Mouse (Mus musculus): ENCODE measurements around the gene Tmem54. TPM values are rescaled to one million over a fixed set of nuclear protein-coding genes. Genes with fewer than 3 reads are reported as not detected.

The Tmem54 gene
- polyA plus RNA-seq, 1 experiment from 2014 or later, result 1.9 TPM

- no peak overlapping the region for H3K9ac ChIP-seq
- no peak overlapping the region for H3K4me2 ChIP-seq
- peaks cover 22% of the 10 kb centered on the region for H3K4me1 ChIP-seq
- peaks cover 88% of the 10 kb centered on the region for H3K27me3 ChIP-seq (replicated peaks)
- no peak overlapping the region for H3K27ac ChIP-seq
- H3K4me3 ChIP-seq, result no peak overlapping the region
- WGBS (ENCODE audit: insufficient replicate concordance), result 52% methylated on average over 10 of the region's 10 CpGs
- no peaks in the 10 kb centered on the region for H3K36me3 ChIP-seq
- H3K9me3 ChIP-seq (replicated peaks), result no peaks in the 10 kb centered on the region
- ATAC-seq, result no peak
These were observed 2.1 kb downstream of the Tmem54 start for GRCm38 (mm10) chr4:129107348-129107899.

GRCm38 (mm10) chr4:129108624-129109023, 3.3 kb downstream of the Tmem54 start:
- Histone ChIP-seq H3K27ac (no peak overlapping the region), H3K4me3 (no peak overlapping the region), H3K4me2 (no peak overlapping the region), H3K27me3 (replicated peaks) (peaks cover 87% of the 10 kb centered on the region), H3K36me3 (no peaks in the 10 kb centered on the region), H3K4me1 (peaks cover 22% of the 10 kb centered on the region), H3K9me3 (replicated peaks) (no peaks in the 10 kb centered on the region), H3K9ac (no peak overlapping the region)
- ATAC-seq, result no peak
- WGBS (ENCODE audit: insufficient replicate concordance), result 77% methylated on average over 7 of the region's 7 CpGs

- no peak overlapping the region for H3K4me3 ChIP-seq
- no peak overlapping the region for H3K4me2 ChIP-seq
- no peaks in the 10 kb centered on the region for H3K36me3 ChIP-seq
- H3K4me1 ChIP-seq, result peaks cover 22% of the 10 kb centered on the region
- no peak overlapping the region for H3K27ac ChIP-seq
- H3K9me3 ChIP-seq (replicated peaks), result no peaks in the 10 kb centered on the region
- no peak overlapping the region for H3K9ac ChIP-seq
- no peak for ATAC-seq
- peaks cover 87% of the 10 kb centered on the region for H3K27me3 ChIP-seq (replicated peaks)
- WGBS (ENCODE audit: insufficient replicate concordance), result 64% methylated on average over 6 of the region's 6 CpGs
These were observed 5.5 kb downstream of the Tmem54 start for GRCm38 (mm10) chr4:129110804-129111203.

- H3K4me1 ChIP-seq, result peaks cover 22% of the 10 kb centered on the region
- no peaks in the 10 kb centered on the region for H3K36me3 ChIP-seq
- WGBS (ENCODE audit: insufficient replicate concordance), result 38% methylated on average over 11 of the region's 11 CpGs
- no peak overlapping the region for H3K4me2 ChIP-seq
- H3K9me3 ChIP-seq (replicated peaks), result no peaks in the 10 kb centered on the region
- H3K4me3 ChIP-seq, result no peak overlapping the region
- H3K9ac ChIP-seq, result no peak overlapping the region
- H3K27me3 ChIP-seq (replicated peaks), result peaks cover 87% of the 10 kb centered on the region
- H3K27ac ChIP-seq, result no peak overlapping the region
- ATAC-seq, result no peak
These were observed 6.0 kb downstream of the Tmem54 start for GRCm38 (mm10) chr4:129111350-129111749.

GRCm38 (mm10) chr4:129112231-129112630, 6.9 kb downstream of the Tmem54 start:
- 51% methylated on average over 13 of the region's 13 CpGs for WGBS (ENCODE audit: insufficient replicate concordance)
- peaks cover 22% of the 10 kb centered on the region for H3K4me1 ChIP-seq
- ATAC-seq, result no peak
- H3K9ac ChIP-seq, result no peak overlapping the region
- H3K27ac ChIP-seq, result no peak overlapping the region
- H3K4me3 ChIP-seq, result no peak overlapping the region
- peaks cover 84% of the 10 kb centered on the region for H3K27me3 ChIP-seq (replicated peaks)
- H3K36me3 ChIP-seq, result no peaks in the 10 kb centered on the region
- no peak overlapping the region for H3K4me2 ChIP-seq
- H3K9me3 ChIP-seq (replicated peaks), result no peaks in the 10 kb centered on the region

GRCm38 (mm10) chr4:129113083-129113988, 8.0 kb downstream of the Tmem54 start:
- Histone ChIP-seq H3K27ac (no peak overlapping the region), H3K9me3 (replicated peaks) (no peaks in the 10 kb centered on the region), H3K4me1 (peaks cover 15% of the 10 kb centered on the region; the same call in 1 of the 2 replicates), H3K9ac (no peak overlapping the region), H3K27me3 (replicated peaks) (peaks cover 84% of the 10 kb centered on the region), H3K36me3 (no peaks in the 10 kb centered on the region), H3K4me3 (no peak overlapping the region), H3K4me2 (no peak overlapping the region)
- 27% methylated on average over 28 of the region's 28 CpGs for WGBS (ENCODE audit: insufficient replicate concordance)
- peak; percentile 70 for ATAC-seq

GRCm38 (mm10) chr4:129116703-129117102, 11.4 kb downstream of the Tmem54 start:
- Histone ChIP-seq H3K27me3 (replicated peaks) (peaks cover 94% of the 10 kb centered on the region), H3K4me2 (no peak overlapping the region), H3K36me3 (no peaks in the 10 kb centered on the region), H3K4me1 (peaks cover 16% of the 10 kb centered on the region), H3K9ac (no peak overlapping the region), H3K9me3 (replicated peaks) (no peaks in the 10 kb centered on the region), H3K4me3 (no peak overlapping the region), H3K27ac (no peak overlapping the region)
- ATAC-seq, result no peak
- 84% methylated on average over 8 of the region's 8 CpGs for WGBS (ENCODE audit: insufficient replicate concordance)

GRCm38 (mm10) chr4:129117720-129118510, 12.6 kb downstream of the Tmem54 start:
- Histone ChIP-seq H3K4me1 (peaks cover 12% of the 10 kb centered on the region), H3K4me3 (no peak overlapping the region), H3K9me3 (replicated peaks) (no peaks in the 10 kb centered on the region), H3K27ac (no peak overlapping the region), H3K9ac (no peak overlapping the region), H3K27me3 (replicated peaks) (peaks cover 97% of the 10 kb centered on the region), H3K36me3 (no peaks in the 10 kb centered on the region), H3K4me2 (no peak overlapping the region)
- 77% methylated on average over 14 of the region's 14 CpGs for WGBS (ENCODE audit: insufficient replicate concordance)
- ATAC-seq, result no peak

- Histone ChIP-seq H3K27ac (no peak overlapping the region), H3K4me3 (no peak overlapping the region), H3K36me3 (no peaks in the 10 kb centered on the region), H3K27me3 (replicated peaks) (peaks cover 97% of the 10 kb centered on the region), H3K4me2 (no peak overlapping the region), H3K9me3 (replicated peaks) (no peaks in the 10 kb centered on the region), H3K9ac (no peak overlapping the region), H3K4me1 (peaks cover 12% of the 10 kb centered on the region)
- no peak for ATAC-seq
- 62% methylated on average over 10 of the region's 10 CpGs for WGBS (ENCODE audit: insufficient replicate concordance)
These were observed 14.4 kb downstream of the Tmem54 start for GRCm38 (mm10) chr4:129119708-129120107.

GRCm38 (mm10) chr4:129120520-129121445, 15.4 kb downstream of the Tmem54 start:
- H3K27me3 ChIP-seq (replicated peaks), result peaks cover 97% of the 10 kb centered on the region
- WGBS (ENCODE audit: insufficient replicate concordance), result 2% methylated on average over 58 of the region's 59 CpGs
- no peak overlapping the region for H3K27ac ChIP-seq
- peak overlapping the region; percentile 71 for H3K4me2 ChIP-seq
- no peak overlapping the region for H3K9ac ChIP-seq
- H3K4me3 ChIP-seq, result peak overlapping the region; percentile 48
- H3K9me3 ChIP-seq (replicated peaks), result no peaks in the 10 kb centered on the region
- peaks cover 22% of the 10 kb centered on the region for H3K4me1 ChIP-seq
- H3K36me3 ChIP-seq, result no peaks in the 10 kb centered on the region
- ATAC-seq, result 0 out of 2 replicates have a peak, but pooled peaks have one; percentile 22

- Histone ChIP-seq H3K4me3 (peak within 1 kb of the TSS; percentile 48), H3K9me3 (replicated peaks) (no peaks in the 10 kb centered on the region), H3K9ac (no peak within 1 kb of the TSS), H3K27ac (no peak within 1 kb of the TSS), H3K36me3 (no peaks in the 10 kb centered on the region), H3K4me1 (peaks cover 28% of the 10 kb centered on the region), H3K4me2 (peak within 1 kb of the TSS; percentile 71), H3K27me3 (replicated peaks) (peaks cover 100% of the 10 kb centered on the region)
- ATAC-seq, result no peak
- WGBS (ENCODE audit: insufficient replicate concordance), result 4% methylated on average over 17 of the region's 17 CpGs
These were observed 16.3 kb downstream of the Tmem54 start, which contains the start of gene Hpca for GRCm38 (mm10) chr4:129121569-129122086. TSS of gene Hpca (minus strand) at chr4:129122036.
